Mouse (Mus musculus) liver, embryonic 14.5 days (tissue): ENCODE results near the gene Il17re. TPM values are rescaled to one million over a fixed set of nuclear protein-coding genes. Genes with fewer than 3 reads are reported as not detected.

ENCODE experiments used
- ATAC-seq: fragments of 200-750 bp; cut with Nextera tagmentation; 2 replicates; pipeline ENCODE4 v1.8.0; 2017; ENCODE audit warnings: moderate number of reproducible peaks, mild to moderate bottlenecking, moderate library complexity; ENCODE audit not compliant: insufficient read depth
- DNase-seq, 3 experiments: peaks; one replicate each; pipeline ENCODE4 v3.0.0-alpha.2; 2012 to 2013; ENCODE audit warnings: low read depth in 3 of 3, low spot score in 3 of 3
- H3K27ac ChIP-seq: fragments of 300-500 bp; sonication (generic); 2 replicates; pipeline ENCODE4 v1.5.1; 2014; ENCODE audit warnings: moderate library complexity, mild to moderate bottlenecking, control low read depth, inconsistent platforms
- H3K27me3 ChIP-seq: fragments of 300-500 bp; sonication (generic); 2 replicates; pipeline ENCODE4 v1.6.1; 2014; ENCODE audit warnings: mild to moderate bottlenecking, low read length, moderate library complexity; ENCODE audit not compliant: control insufficient read depth, insufficient read depth
- H3K36me3 ChIP-seq: fragments of 300-500 bp; sonication (generic); replicated peaks from 2 replicates; pipeline ENCODE4 v1.6.1; 2014; ENCODE audit warnings: low read depth; ENCODE audit not compliant: control insufficient read depth, insufficient read depth
- H3K4me1 ChIP-seq, 2 experiments: fragments of 200-500 bp in 1 of 2; fragments of 300-500 bp in 1 of 2; sonication (generic) in 1 of 2; replicated peaks; 2 replicates each; pipeline ENCODE4 v1.6.1; 2012 to 2014; ENCODE audit warnings: antibody characterized with exemption in 1 of 2, inconsistent platforms in 1 of 2, low read length in 1 of 2; ENCODE audit not compliant: control insufficient read depth in 2 of 2, insufficient read depth in 2 of 2
- H3K4me2 ChIP-seq: fragments of 300-500 bp; sonication (generic); 2 replicates; pipeline ENCODE4 v1.6.1; 2014; ENCODE audit warnings: low read depth, mild to moderate bottlenecking, control low read depth, moderate library complexity
- H3K4me3 ChIP-seq, 2 experiments: fragments of 200-500 bp in 1 of 2; fragments of 300-500 bp in 1 of 2; sonication (generic) in 1 of 2; 2 replicates each; pipeline ENCODE4 v1.5.1; 2012 to 2014; ENCODE audit warnings: low read depth in 2 of 2, low read length in 2 of 2, mild to moderate bottlenecking in 2 of 2, control low read depth in 1 of 2, inconsistent platforms in 1 of 2, moderate library complexity in 1 of 2; ENCODE audit not compliant: insufficient read depth in 1 of 2
- H3K9ac ChIP-seq: fragments of 300-500 bp; sonication (generic); replicated peaks from 2 replicates; pipeline ENCODE4 v1.6.1; 2014; ENCODE audit warnings: mild to moderate bottlenecking, control low read depth, moderate library complexity
- H3K9me3 ChIP-seq: fragments of 300-500 bp; sonication (generic); 2 replicates; pipeline ENCODE4 v1.6.1; 2016; ENCODE audit warnings: low read length, mixed read lengths; ENCODE audit not compliant: control insufficient read depth
- CTCF ChIP-seq: IDR thresholded peaks from 2 replicates; pipeline ENCODE4 v1.5.1; 2016; ENCODE audit warnings: antibody characterized with exemption, low read depth, control low read depth
- EP300 ChIP-seq: IDR thresholded peaks from 2 replicates; pipeline ENCODE4 v1.6.1; 2016; ENCODE audit warnings: antibody characterized with exemption, low read depth
- WGBS: fragments of 180-500 bp; shearing (Covaris S2); extraction: QIAGEN DNeasy Blood & Tissue Kit; methylation state at CpG from one replicate; pipeline ENCODE4 v1.1.7; 2014; ENCODE audit not compliant: insufficient replicate concordance; 5-methylcytosine and 5-hydroxymethylcytosine counted together
- polyA plus RNA-seq, 2 experiments: library from polyadenylated mRNA; depleted of rRNA in 1 of 2; stranded (reverse) in 1 of 2; unstranded in 1 of 2; fragments of >200 nt; fragmentation: Nextera tagmentation in 1 of 2; extraction: Ambion mirVana in 1 of 2; gene quantifications; 2 replicates each; pipeline versions ENCODE4 v1.2.1 to v1.2.3; 2012 to 2014

The Il17re gene
- polyA plus RNA-seq, 2 experiments = 0.08 to 0.11 TPM

GRCm38 (mm10) chr6:113435664-113436205 is 22.5 kb upstream of the Il17re start, which contains the start of gene Cidec:
Gene Cidec, minus strand, starts transcription at chr6:113435760.
- DNase-seq (no peak), ATAC-seq (no peak)

GRCm38 (mm10) chr6:113437135-113437534 is 21.1 kb upstream of the Il17re start:
- Histone ChIP-seq H3K9ac (no peak overlapping the region), H3K9me3 (no peaks in the 10 kb centered on the region), H3K4me2 (no peak overlapping the region), H3K27ac (no peak overlapping the region), H3K27me3 (no peaks in the 10 kb centered on the region), H3K4me3 (no peak overlapping the region), H3K4me1 (0 out of 4 replicates have a peak, but pooled peaks cover 0 to 3% of the 10 kb centered on the region in 2 experiments), H3K36me3 (no peaks in the 10 kb centered on the region)
- 59% methylated on average over 12 of the region's 12 CpGs for WGBS
- TF ChIP-seq CTCF = no peak
- no peak for TF ChIP-seq EP300
- ATAC-seq = no peak
- DNase-seq = no peak

More at GRCm38 (mm10) chr6:113435664-113436205, 22.5 kb upstream of the Il17re start, which contains the start of gene Cidec:
- H3K36me3 ChIP-seq = no peaks in the 10 kb centered on the region
- H3K9me3 ChIP-seq = no peaks in the 10 kb centered on the region
- H3K4me3 ChIP-seq = no peak within 1 kb of the TSS
- 57% methylated on average over 9 of the region's 9 CpGs for WGBS
- no peak for TF ChIP-seq EP300
- no peak for TF ChIP-seq CTCF
- no peak within 1 kb of the TSS for H3K4me2 ChIP-seq
- no peaks in the 10 kb centered on the region for H3K4me1 ChIP-seq
- no peak within 1 kb of the TSS for H3K27ac ChIP-seq
- no peaks in the 10 kb centered on the region for H3K27me3 ChIP-seq
- H3K9ac ChIP-seq = no peak within 1 kb of the TSS

GRCm38 (mm10) chr6:113438721-113439430 is 19.4 kb upstream of the Il17re start:
- H3K4me2 ChIP-seq = no peak overlapping the region
- WGBS = 38% methylated on average over 12 of the region's 12 CpGs
- ATAC-seq = no peak
- H3K4me3 ChIP-seq = no peak overlapping the region
- H3K9me3 ChIP-seq = no peaks in the 10 kb centered on the region
- DNase-seq = no peak
- no peaks in the 10 kb centered on the region for H3K36me3 ChIP-seq
- H3K27ac ChIP-seq = no peak overlapping the region
- H3K9ac ChIP-seq = no peak overlapping the region
- no peaks in the 10 kb centered on the region for H3K27me3 ChIP-seq
- peaks cover 6 to 9% of the 10 kb centered on the region in 2 experiments for H3K4me1 ChIP-seq
- TF ChIP-seq EP300 (no peak), CTCF (no peak)

GRCm38 (mm10) chr6:113440686-113441085 is 17.6 kb upstream of the Il17re start:
- DNase-seq (no peak), ATAC-seq (no peak)
- H3K4me3 ChIP-seq = no peak overlapping the region
- no peaks in the 10 kb centered on the region for H3K27me3 ChIP-seq
- no peak overlapping the region for H3K9ac ChIP-seq
- no peak overlapping the region for H3K27ac ChIP-seq
- H3K4me2 ChIP-seq = no peak overlapping the region
- 69% methylated on average over 3 of the region's 3 CpGs for WGBS
- TF ChIP-seq EP300 (no peak), CTCF (no peak)
- peaks cover 9% of the 10 kb centered on the region in 2 experiments for H3K4me1 ChIP-seq
- no peaks in the 10 kb centered on the region for H3K36me3 ChIP-seq
- no peaks in the 10 kb centered on the region for H3K9me3 ChIP-seq

- peaks cover 9% of the 10 kb centered on the region in 2 experiments for H3K4me1 ChIP-seq
- no peaks in the 10 kb centered on the region for H3K9me3 ChIP-seq
- peak; percentile 40; the same call in 1 of the 2 replicates for ATAC-seq
- TF ChIP-seq EP300 (no peak), CTCF (peak; percentile 90)
- no peak overlapping the region for H3K4me2 ChIP-seq
- H3K4me3 ChIP-seq = no peak overlapping the region
- H3K9ac ChIP-seq = no peak overlapping the region
- no peaks in the 10 kb centered on the region for H3K27me3 ChIP-seq
- no peak overlapping the region for H3K27ac ChIP-seq
- peak; percentile 66 to 74 (median 70) for DNase-seq
- WGBS = 55% methylated on average over 7 of the region's 7 CpGs
- no peaks in the 10 kb centered on the region for H3K36me3 ChIP-seq
These were observed 17.1 kb upstream of the Il17re start for GRCm38 (mm10) chr6:113441147-113441680.
